Mouse (Mus musculus): ENCODE measurements around the gene St5. TPM values are rescaled to one million over a fixed set of nuclear protein-coding genes. Genes with fewer than 3 reads are reported as not detected.

The St5 gene
- polyA plus RNA-seq, 1 experiment from 2014 or later, result 51.0 TPM

GRCm38 (mm10) chr7:109722618-109723017 lies 19.2 kb upstream of the St5 start:
- Histone ChIP-seq H3K27ac (no peak overlapping the region), H3K4me2 (replicated peaks) (no peak overlapping the region), H3K9me3 (no peaks in the 10 kb centered on the region), H3K36me3 (no peaks in the 10 kb centered on the region), H3K27me3 (replicated peaks) (no peaks in the 10 kb centered on the region), H3K9ac (no peak overlapping the region), H3K4me3 (no peak overlapping the region), H3K4me1 (no peaks in the 10 kb centered on the region)
- WGBS, result 93% methylated on average over 2 of the region's 2 CpGs
- ATAC-seq (ENCODE audit: low FRiP score, low read depth), result no peak

GRCm38 (mm10) chr7:109719286-109719685 lies 15.9 kb upstream of the St5 start:
- Histone ChIP-seq H3K36me3 (no peaks in the 10 kb centered on the region), H3K27ac (no peak overlapping the region), H3K4me1 (no peaks in the 10 kb centered on the region), H3K4me2 (replicated peaks) (no peak overlapping the region), H3K4me3 (no peak overlapping the region), H3K9me3 (no peaks in the 10 kb centered on the region), H3K27me3 (replicated peaks) (no peaks in the 10 kb centered on the region), H3K9ac (no peak overlapping the region)
- no peak for ATAC-seq (ENCODE audit: low FRiP score, low read depth)
- WGBS, result 65% methylated on average over 9 of the region's 9 CpGs

GRCm38 (mm10) chr7:109713434-109713982 lies 10.1 kb upstream of the St5 start:
- H3K9me3 ChIP-seq, result no peaks in the 10 kb centered on the region
- ATAC-seq (ENCODE audit: low FRiP score, low read depth), result no peak

GRCm38 (mm10) chr7:109712198-109712597 lies 8.8 kb upstream of the St5 start:
- H3K4me1 ChIP-seq, result no peaks in the 10 kb centered on the region
- 81% methylated on average over 7 of the region's 7 CpGs for WGBS
- ATAC-seq (ENCODE audit: low FRiP score, low read depth), result no peak
- no peak overlapping the region for H3K4me3 ChIP-seq
- no peak overlapping the region for H3K27ac ChIP-seq
- no peak overlapping the region for H3K4me2 ChIP-seq (replicated peaks)
- H3K9me3 ChIP-seq, result no peaks in the 10 kb centered on the region
- no peaks in the 10 kb centered on the region for H3K27me3 ChIP-seq (replicated peaks)
- H3K36me3 ChIP-seq, result peaks cover 31% of the 10 kb centered on the region
- no peak overlapping the region for H3K9ac ChIP-seq

More at GRCm38 (mm10) chr7:109713434-109713982, 10.1 kb upstream of the St5 start:
- Histone ChIP-seq H3K9ac (no peak overlapping the region), H3K4me2 (replicated peaks) (no peak overlapping the region), H3K4me3 (no peak overlapping the region), H3K4me1 (no peaks in the 10 kb centered on the region), H3K27ac (no peak overlapping the region), H3K36me3 (peaks cover 28% of the 10 kb centered on the region), H3K27me3 (replicated peaks) (no peaks in the 10 kb centered on the region)
- WGBS, result 86% methylated on average over 2 of the region's 2 CpGs

GRCm38 (mm10) chr7:109710069-109710468 lies 6.7 kb upstream of the St5 start:
- no peak overlapping the region for H3K9ac ChIP-seq
- H3K27ac ChIP-seq, result no peak overlapping the region
- no peak overlapping the region for H3K4me2 ChIP-seq (replicated peaks)
- ATAC-seq (ENCODE audit: low FRiP score, low read depth), result no peak
- peaks cover 31% of the 10 kb centered on the region for H3K36me3 ChIP-seq
- no peaks in the 10 kb centered on the region for H3K27me3 ChIP-seq (replicated peaks)
- H3K4me3 ChIP-seq, result no peak overlapping the region
- 86% methylated on average over 1 of the region's 1 CpGs for WGBS
- no peaks in the 10 kb centered on the region for H3K9me3 ChIP-seq
- H3K4me1 ChIP-seq, result no peaks in the 10 kb centered on the region

GRCm38 (mm10) chr7:109708961-109709382 lies 5.6 kb upstream of the St5 start:
- no peak overlapping the region for H3K4me2 ChIP-seq (replicated peaks)
- no peaks in the 10 kb centered on the region for H3K27me3 ChIP-seq (replicated peaks)
- H3K27ac ChIP-seq, result no peak overlapping the region
- no peak overlapping the region for H3K4me3 ChIP-seq
- no peaks in the 10 kb centered on the region for H3K9me3 ChIP-seq
- peaks cover 31% of the 10 kb centered on the region for H3K36me3 ChIP-seq
- no peak for ATAC-seq (ENCODE audit: low FRiP score, low read depth)
- H3K9ac ChIP-seq, result no peak overlapping the region
- no peaks in the 10 kb centered on the region for H3K4me1 ChIP-seq
- 79% methylated on average over 3 of the region's 3 CpGs for WGBS

- WGBS, result 60% methylated on average over 4 of the region's 4 CpGs
- peaks cover 22% of the 10 kb centered on the region for H3K36me3 ChIP-seq
Measured at GRCm38 (mm10) chr7:109707023-109707785, 3.8 kb upstream of the St5 start.

GRCm38 (mm10) chr7:109704461-109704860 lies 1.1 kb upstream of the St5 start:
- H3K9ac ChIP-seq, result no peak overlapping the region
- no peak for ATAC-seq (ENCODE audit: low FRiP score, low read depth)
- H3K4me3 ChIP-seq, result peak overlapping the region; percentile 55; the same call in 1 of the 2 replicates
- H3K4me2 ChIP-seq (replicated peaks), result peak overlapping the region; percentile 75
- no peak overlapping the region for H3K27ac ChIP-seq
- no peaks in the 10 kb centered on the region for H3K27me3 ChIP-seq (replicated peaks)
- 61% methylated on average over 3 of the region's 3 CpGs for WGBS
- peaks cover 10% of the 10 kb centered on the region; the same call in 1 of the 2 replicates for H3K36me3 ChIP-seq
- H3K4me1 ChIP-seq, result 0 out of 2 replicates have a peak, but pooled peaks cover 4% of the 10 kb centered on the region
- H3K9me3 ChIP-seq, result no peaks in the 10 kb centered on the region

More at GRCm38 (mm10) chr7:109707023-109707785, 3.8 kb upstream of the St5 start:
- H3K4me2 ChIP-seq (replicated peaks), result no peak overlapping the region
- H3K9ac ChIP-seq, result no peak overlapping the region
- no peaks in the 10 kb centered on the region for H3K27me3 ChIP-seq (replicated peaks)
- H3K4me1 ChIP-seq, result 0 out of 2 replicates have a peak, but pooled peaks cover 4% of the 10 kb centered on the region
- no peak overlapping the region for H3K27ac ChIP-seq
- H3K4me3 ChIP-seq, result no peak overlapping the region
- no peak for ATAC-seq (ENCODE audit: low FRiP score, low read depth)
- no peaks in the 10 kb centered on the region for H3K9me3 ChIP-seq

GRCm38 (mm10) chr7:109704016-109704377 lies 592 bp upstream of the St5 start:
- H3K4me1 ChIP-seq, result 0 out of 2 replicates have a peak, but pooled peaks cover 4% of the 10 kb centered on the region
- H3K4me3 ChIP-seq, result peak overlapping the region; percentile 55
- no peaks in the 10 kb centered on the region for H3K27me3 ChIP-seq (replicated peaks)
- peak overlapping the region; percentile 75 for H3K4me2 ChIP-seq (replicated peaks)
- H3K27ac ChIP-seq, result no peak overlapping the region
- H3K36me3 ChIP-seq, result peaks cover 7% of the 10 kb centered on the region; the same call in 1 of the 2 replicates
- peak overlapping the region; percentile 63 for H3K9ac ChIP-seq
- ATAC-seq (ENCODE audit: low FRiP score, low read depth), result peak; percentile 13
- 1% methylated on average over 17 of the region's 17 CpGs for WGBS
- H3K9me3 ChIP-seq, result no peaks in the 10 kb centered on the region

GRCm38 (mm10) chr7:109702721-109703120 lies 684 bp downstream of the St5 start:
- Histone ChIP-seq H3K36me3 (no peaks in the 10 kb centered on the region), H3K27ac (no peak overlapping the region), H3K4me2 (replicated peaks) (peak overlapping the region; percentile 75), H3K27me3 (replicated peaks) (no peaks in the 10 kb centered on the region), H3K9ac (no peak overlapping the region), H3K9me3 (no peaks in the 10 kb centered on the region), H3K4me1 (0 out of 2 replicates have a peak, but pooled peaks cover 4% of the 10 kb centered on the region), H3K4me3 (no peak overlapping the region)
- ATAC-seq (ENCODE audit: low FRiP score, low read depth), result no peak
- 38% methylated on average over 4 of the region's 4 CpGs for WGBS

GRCm38 (mm10) chr7:109700213-109700612 lies 3.2 kb downstream of the St5 start:
- H3K27me3 ChIP-seq (replicated peaks), result no peaks in the 10 kb centered on the region
- H3K9me3 ChIP-seq, result no peaks in the 10 kb centered on the region
- no peak overlapping the region for H3K4me3 ChIP-seq
- no peak overlapping the region for H3K27ac ChIP-seq
- H3K4me1 ChIP-seq, result 0 out of 2 replicates have a peak, but pooled peaks cover 4% of the 10 kb centered on the region
- no peaks in the 10 kb centered on the region for H3K36me3 ChIP-seq
- no peak overlapping the region for H3K9ac ChIP-seq
- no peak overlapping the region for H3K4me2 ChIP-seq (replicated peaks)
- no peak for ATAC-seq (ENCODE audit: low FRiP score, low read depth)

GRCm38 (mm10) chr7:109695339-109695726 lies 8.1 kb downstream of the St5 start:
- Histone ChIP-seq H3K27me3 (replicated peaks) (no peaks in the 10 kb centered on the region), H3K4me1 (no peaks in the 10 kb centered on the region), H3K4me2 (replicated peaks) (no peak overlapping the region), H3K9me3 (no peaks in the 10 kb centered on the region), H3K36me3 (no peaks in the 10 kb centered on the region), H3K9ac (no peak overlapping the region), H3K4me3 (no peak overlapping the region), H3K27ac (no peak overlapping the region)
- ATAC-seq (ENCODE audit: low FRiP score, low read depth), result no peak
- 90% methylated on average over 10 of the region's 10 CpGs for WGBS
